Mouse (Mus musculus): ENCODE measurements at regions not wholly inside any gene's neighbourhood (a gene's known extent, or its start where the extent isn't known, plus 50 kb on each side); places are given as distances from the start of the nearest gene placed in this dataset.

GRCm38 (mm10) chr10:118792352-118793100 is 77.5 kb downstream of the Dyrk2 start:
- no peaks in the 10 kb centered on the region for H3K9me3 ChIP-seq (replicated peaks; ENCODE audit: control insufficient read depth, low read length)
- no peak for DNase-seq (ENCODE audit: low spot score)
- no peak overlapping the region for H3K9ac ChIP-seq (replicated peaks; ENCODE audit: low read length)
- no peak overlapping the region for H3K27ac ChIP-seq (replicated peaks; ENCODE audit: low read depth, low read length)
- WGBS, result 86% methylated on average over 15 of the region's 15 CpGs
- H3K27me3 ChIP-seq (ENCODE audit: control insufficient read depth, insufficient read depth, low read length), result no peaks in the 10 kb centered on the region
- no peaks in the 10 kb centered on the region for H3K36me3 ChIP-seq (replicated peaks; ENCODE audit: control insufficient read depth, insufficient read depth, low read depth, low read length)
- no peak overlapping the region for H3K4me2 ChIP-seq (ENCODE audit: low read depth, low read length)
- ATAC-seq (replicated peaks; ENCODE audit: insufficient number of reproducible peaks, low FRiP score, low TSS enrichment, low read depth), result no peak
- no peak overlapping the region for H3K4me3 ChIP-seq (ENCODE audit: low read depth, low read length)
- no peaks in the 10 kb centered on the region for H3K4me1 ChIP-seq (ENCODE audit: control insufficient read depth, insufficient read depth, low read length)

GRCm38 (mm10) chr10:118793794-118794193 is 76.2 kb downstream of the Dyrk2 start:
- H3K4me3 ChIP-seq (ENCODE audit: low read depth, low read length), result no peak overlapping the region
- no peaks in the 10 kb centered on the region for H3K36me3 ChIP-seq (replicated peaks; ENCODE audit: control insufficient read depth, insufficient read depth, low read depth, low read length)
- DNase-seq (ENCODE audit: low spot score), result no peak
- no peak overlapping the region for H3K4me2 ChIP-seq (ENCODE audit: low read depth, low read length)
- 83% methylated on average over 2 of the region's 2 CpGs for WGBS
- no peaks in the 10 kb centered on the region for H3K9me3 ChIP-seq (replicated peaks; ENCODE audit: control insufficient read depth, low read length)
- H3K27me3 ChIP-seq (ENCODE audit: control insufficient read depth, insufficient read depth, low read length), result no peaks in the 10 kb centered on the region
- no peak for ATAC-seq (replicated peaks; ENCODE audit: insufficient number of reproducible peaks, low FRiP score, low TSS enrichment, low read depth)
- no peaks in the 10 kb centered on the region for H3K4me1 ChIP-seq (ENCODE audit: control insufficient read depth, insufficient read depth, low read length)
- no peak overlapping the region for H3K27ac ChIP-seq (replicated peaks; ENCODE audit: low read depth, low read length)
- no peak overlapping the region for H3K9ac ChIP-seq (replicated peaks; ENCODE audit: low read length)

- Histone ChIP-seq H3K27ac (replicated peaks; ENCODE audit: low read depth, low read length) (no peak overlapping the region), H3K4me2 (ENCODE audit: low read depth, low read length) (no peak overlapping the region), H3K4me3 (ENCODE audit: low read depth, low read length) (no peak overlapping the region), H3K27me3 (ENCODE audit: control insufficient read depth, insufficient read depth, low read length) (no peaks in the 10 kb centered on the region), H3K36me3 (replicated peaks; ENCODE audit: control insufficient read depth, insufficient read depth, low read depth, low read length) (no peaks in the 10 kb centered on the region), H3K4me1 (ENCODE audit: control insufficient read depth, insufficient read depth, low read length) (no peaks in the 10 kb centered on the region), H3K9me3 (replicated peaks; ENCODE audit: control insufficient read depth, low read length) (no peaks in the 10 kb centered on the region), H3K9ac (replicated peaks; ENCODE audit: low read length) (no peak overlapping the region)
- 31% methylated on average over 9 of the region's 9 CpGs for WGBS
- peak; percentile 59; the same call in 1 of the 2 replicates for ATAC-seq (replicated peaks; ENCODE audit: insufficient number of reproducible peaks, low FRiP score, low TSS enrichment, low read depth)
- DNase-seq (ENCODE audit: low spot score), result peak; percentile 73
Observed at GRCm38 (mm10) chr10:118794395-118795060, 75.5 kb downstream of the Dyrk2 start.

- Histone ChIP-seq H3K27me3 (ENCODE audit: control insufficient read depth, insufficient read depth, low read length) (no peaks in the 10 kb centered on the region), H3K27ac (replicated peaks; ENCODE audit: low read depth, low read length) (no peak overlapping the region), H3K36me3 (replicated peaks; ENCODE audit: control insufficient read depth, insufficient read depth, low read depth, low read length) (no peaks in the 10 kb centered on the region), H3K4me2 (ENCODE audit: low read depth, low read length) (no peak overlapping the region), H3K9me3 (replicated peaks; ENCODE audit: control insufficient read depth, low read length) (no peaks in the 10 kb centered on the region), H3K4me1 (ENCODE audit: control insufficient read depth, insufficient read depth, low read length) (no peaks in the 10 kb centered on the region), H3K9ac (replicated peaks; ENCODE audit: low read length) (no peak overlapping the region), H3K4me3 (ENCODE audit: low read depth, low read length) (no peak overlapping the region)
- WGBS, result 81% methylated on average over 3 of the region's 3 CpGs
- 0 out of 2 replicates have a peak, but pooled peaks have one; percentile 59 for ATAC-seq (replicated peaks; ENCODE audit: insufficient number of reproducible peaks, low FRiP score, low TSS enrichment, low read depth)
- DNase-seq (ENCODE audit: low spot score), result no peak
Observed at GRCm38 (mm10) chr10:118795061-118795407, 75.0 kb downstream of the Dyrk2 start.

GRCm38 (mm10) chr10:118796512-118796911 is 73.5 kb downstream of the Dyrk2 start:
- no peak overlapping the region for H3K4me2 ChIP-seq (ENCODE audit: low read depth, low read length)
- H3K9ac ChIP-seq (replicated peaks; ENCODE audit: low read length), result no peak overlapping the region
- WGBS, result 72% methylated on average over 7 of the region's 7 CpGs
- no peaks in the 10 kb centered on the region for H3K36me3 ChIP-seq (replicated peaks; ENCODE audit: control insufficient read depth, insufficient read depth, low read depth, low read length)
- H3K27me3 ChIP-seq (ENCODE audit: control insufficient read depth, insufficient read depth, low read length), result no peaks in the 10 kb centered on the region
- ATAC-seq (replicated peaks; ENCODE audit: insufficient number of reproducible peaks, low FRiP score, low TSS enrichment, low read depth), result no peak
- no peak overlapping the region for H3K27ac ChIP-seq (replicated peaks; ENCODE audit: low read depth, low read length)
- DNase-seq (ENCODE audit: low spot score), result no peak
- no peak overlapping the region for H3K4me3 ChIP-seq (ENCODE audit: low read depth, low read length)
- H3K4me1 ChIP-seq (ENCODE audit: control insufficient read depth, insufficient read depth, low read length), result no peaks in the 10 kb centered on the region
- no peaks in the 10 kb centered on the region for H3K9me3 ChIP-seq (replicated peaks; ENCODE audit: control insufficient read depth, low read length)

- H3K4me1 ChIP-seq (ENCODE audit: control insufficient read depth, insufficient read depth, low read length), result no peaks in the 10 kb centered on the region
- H3K27me3 ChIP-seq (ENCODE audit: control insufficient read depth, insufficient read depth, low read length), result no peaks in the 10 kb centered on the region
- ATAC-seq (replicated peaks; ENCODE audit: insufficient number of reproducible peaks, low FRiP score, low TSS enrichment, low read depth) (no peak), DNase-seq (ENCODE audit: low spot score) (no peak)
- H3K4me3 ChIP-seq (ENCODE audit: low read depth, low read length), result no peak overlapping the region
- H3K9ac ChIP-seq (replicated peaks; ENCODE audit: low read length), result no peak overlapping the region
- 83% methylated on average over 5 of the region's 5 CpGs for WGBS
- H3K36me3 ChIP-seq (replicated peaks; ENCODE audit: control insufficient read depth, insufficient read depth, low read depth, low read length), result no peaks in the 10 kb centered on the region
- no peaks in the 10 kb centered on the region for H3K9me3 ChIP-seq (replicated peaks; ENCODE audit: control insufficient read depth, low read length)
- H3K27ac ChIP-seq (replicated peaks; ENCODE audit: low read depth, low read length), result no peak overlapping the region
- no peak overlapping the region for H3K4me2 ChIP-seq (ENCODE audit: low read depth, low read length)
Observed at GRCm38 (mm10) chr10:118797256-118797655, 72.8 kb downstream of the Dyrk2 start.

- DNase-seq (ENCODE audit: low spot score) (no peak), ATAC-seq (replicated peaks; ENCODE audit: insufficient number of reproducible peaks, low FRiP score, low TSS enrichment, low read depth) (no peak)
- Histone ChIP-seq H3K4me2 (ENCODE audit: low read depth, low read length) (no peak overlapping the region), H3K9me3 (replicated peaks; ENCODE audit: control insufficient read depth, low read length) (no peaks in the 10 kb centered on the region), H3K27me3 (ENCODE audit: control insufficient read depth, insufficient read depth, low read length) (no peaks in the 10 kb centered on the region), H3K4me1 (ENCODE audit: control insufficient read depth, insufficient read depth, low read length) (no peaks in the 10 kb centered on the region), H3K4me3 (ENCODE audit: low read depth, low read length) (no peak overlapping the region), H3K36me3 (replicated peaks; ENCODE audit: control insufficient read depth, insufficient read depth, low read depth, low read length) (no peaks in the 10 kb centered on the region), H3K9ac (replicated peaks; ENCODE audit: low read length) (no peak overlapping the region), H3K27ac (replicated peaks; ENCODE audit: low read depth, low read length) (no peak overlapping the region)
- 92% methylated on average over 8 of the region's 8 CpGs for WGBS
Observed at GRCm38 (mm10) chr10:118799767-118800166, 70.2 kb downstream of the Dyrk2 start.

- no peak overlapping the region for H3K4me3 ChIP-seq (ENCODE audit: low read depth, low read length)
- ATAC-seq (replicated peaks; ENCODE audit: insufficient number of reproducible peaks, low FRiP score, low TSS enrichment, low read depth) (no peak), DNase-seq (ENCODE audit: low spot score) (no peak)
- H3K4me1 ChIP-seq (ENCODE audit: control insufficient read depth, insufficient read depth, low read length), result no peaks in the 10 kb centered on the region
- WGBS, result 87% methylated on average over 20 of the region's 20 CpGs
- H3K9me3 ChIP-seq (replicated peaks; ENCODE audit: control insufficient read depth, low read length), result no peaks in the 10 kb centered on the region
- H3K9ac ChIP-seq (replicated peaks; ENCODE audit: low read length), result no peak overlapping the region
- no peaks in the 10 kb centered on the region for H3K36me3 ChIP-seq (replicated peaks; ENCODE audit: control insufficient read depth, insufficient read depth, low read depth, low read length)
- H3K4me2 ChIP-seq (ENCODE audit: low read depth, low read length), result no peak overlapping the region
- no peaks in the 10 kb centered on the region for H3K27me3 ChIP-seq (ENCODE audit: control insufficient read depth, insufficient read depth, low read length)
- H3K27ac ChIP-seq (replicated peaks; ENCODE audit: low read depth, low read length), result no peak overlapping the region
Observed at GRCm38 (mm10) chr10:118803922-118804557, 66.0 kb downstream of the Dyrk2 start.

All from embryonic facial prominence, embryonic 11.5 days (tissue).